Mouse (Mus musculus): ENCODE measurements at regions not wholly inside any gene's neighbourhood (a gene's known extent, or its start where the extent isn't known, plus 50 kb on each side); places are given as distances from the start of the nearest gene placed in this dataset.

- H3K27me3 ChIP-seq (ENCODE audit: insufficient read depth, low read length) = no peaks in the 10 kb centered on the region
- no peak overlapping the region for H3K27ac ChIP-seq
- no peaks in the 10 kb centered on the region for H3K9me3 ChIP-seq (ENCODE audit: low read length)
- H3K4me2 ChIP-seq (ENCODE audit: low read depth, low read length) = no peak overlapping the region
- DNase-seq (ENCODE audit: low spot score) = no peak
- WGBS = 27% methylated on average over 5 of the region's 5 CpGs
- no peak for ATAC-seq
- no peak overlapping the region for H3K9ac ChIP-seq (replicated peaks; ENCODE audit: low read length)
- H3K4me3 ChIP-seq (ENCODE audit: low read length) = no peak overlapping the region
- H3K4me1 ChIP-seq (ENCODE audit: insufficient read depth, low read length) = no peaks in the 10 kb centered on the region
- no peak for TF ChIP-seq CTCF (IDR thresholded peaks at IDR 0.05; ENCODE audit: low read depth)
- H3K36me3 ChIP-seq (ENCODE audit: insufficient read depth, low read length) = no peaks in the 10 kb centered on the region
Measured at GRCm38 (mm10) chr6:101502149-101502548, 124.5 kb upstream of the Pdzrn3 start.

GRCm38 (mm10) chr6:101501716-101502115 is 124.0 kb upstream of the Pdzrn3 start:
- H3K27ac ChIP-seq = no peak overlapping the region
- no peaks in the 10 kb centered on the region for H3K4me1 ChIP-seq (ENCODE audit: insufficient read depth, low read length)
- WGBS = 79% methylated on average over 4 of the region's 4 CpGs
- H3K4me3 ChIP-seq (ENCODE audit: low read length) = no peak overlapping the region
- DNase-seq (ENCODE audit: low spot score) (no peak), ATAC-seq (no peak)
- no peak overlapping the region for H3K4me2 ChIP-seq (ENCODE audit: low read depth, low read length)
- H3K9ac ChIP-seq (replicated peaks; ENCODE audit: low read length) = no peak overlapping the region
- no peaks in the 10 kb centered on the region for H3K27me3 ChIP-seq (ENCODE audit: insufficient read depth, low read length)
- H3K36me3 ChIP-seq (ENCODE audit: insufficient read depth, low read length) = no peaks in the 10 kb centered on the region
- no peak for TF ChIP-seq CTCF (IDR thresholded peaks at IDR 0.05; ENCODE audit: low read depth)
- no peaks in the 10 kb centered on the region for H3K9me3 ChIP-seq (ENCODE audit: low read length)

- DNase-seq (ENCODE audit: low spot score) = no peak
- no peak for ATAC-seq
- H3K27ac ChIP-seq = no peak overlapping the region
Measured at GRCm38 (mm10) chr6:101500202-101500601, 122.5 kb upstream of the Pdzrn3 start.

GRCm38 (mm10) chr6:101488466-101488865 is 110.8 kb upstream of the Pdzrn3 start:
- no peak for TF ChIP-seq CTCF (IDR thresholded peaks at IDR 0.05; ENCODE audit: low read depth)
- WGBS = 65% methylated on average over 2 of the region's 2 CpGs
- DNase-seq (ENCODE audit: low spot score) = no peak

More at GRCm38 (mm10) chr6:101500202-101500601, 122.5 kb upstream of the Pdzrn3 start:
- H3K9ac ChIP-seq (replicated peaks; ENCODE audit: low read length) = no peak overlapping the region
- no peaks in the 10 kb centered on the region for H3K27me3 ChIP-seq (ENCODE audit: insufficient read depth, low read length)
- H3K4me1 ChIP-seq (ENCODE audit: insufficient read depth, low read length) = no peaks in the 10 kb centered on the region
- no peak overlapping the region for H3K4me2 ChIP-seq (ENCODE audit: low read depth, low read length)
- TF ChIP-seq CTCF (IDR thresholded peaks at IDR 0.05; ENCODE audit: low read depth) = no peak
- H3K36me3 ChIP-seq (ENCODE audit: insufficient read depth, low read length) = no peaks in the 10 kb centered on the region
- no peaks in the 10 kb centered on the region for H3K9me3 ChIP-seq (ENCODE audit: low read length)
- no peak overlapping the region for H3K4me3 ChIP-seq (ENCODE audit: low read length)

GRCm38 (mm10) chr6:101484526-101485287 is 107.0 kb upstream of the Pdzrn3 start:
- Histone ChIP-seq H3K27me3 (ENCODE audit: insufficient read depth, low read length) (no peaks in the 10 kb centered on the region), H3K36me3 (ENCODE audit: insufficient read depth, low read length) (no peaks in the 10 kb centered on the region), H3K9ac (replicated peaks; ENCODE audit: low read length) (no peak overlapping the region), H3K9me3 (ENCODE audit: low read length) (no peaks in the 10 kb centered on the region), H3K27ac (no peak overlapping the region), H3K4me2 (ENCODE audit: low read depth, low read length) (no peak overlapping the region), H3K4me3 (ENCODE audit: low read length) (no peak overlapping the region), H3K4me1 (ENCODE audit: insufficient read depth, low read length) (0 out of 2 replicates have a peak, but pooled peaks cover 6% of the 10 kb centered on the region)
- 69% methylated on average over 11 of the region's 12 CpGs for WGBS
- DNase-seq (ENCODE audit: low spot score) (no peak), ATAC-seq (no peak)
- no peak for TF ChIP-seq CTCF (IDR thresholded peaks at IDR 0.05; ENCODE audit: low read depth)

More at GRCm38 (mm10) chr6:101488466-101488865, 110.8 kb upstream of the Pdzrn3 start:
- Histone ChIP-seq H3K9me3 (ENCODE audit: low read length) (no peaks in the 10 kb centered on the region), H3K36me3 (ENCODE audit: insufficient read depth, low read length) (no peaks in the 10 kb centered on the region), H3K4me1 (ENCODE audit: insufficient read depth, low read length) (no peaks in the 10 kb centered on the region), H3K27ac (no peak overlapping the region), H3K9ac (replicated peaks; ENCODE audit: low read length) (no peak overlapping the region), H3K4me3 (ENCODE audit: low read length) (no peak overlapping the region), H3K27me3 (ENCODE audit: insufficient read depth, low read length) (no peaks in the 10 kb centered on the region), H3K4me2 (ENCODE audit: low read depth, low read length) (no peak overlapping the region)
- no peak for ATAC-seq

GRCm38 (mm10) chr6:101482635-101483465 is 105.2 kb upstream of the Pdzrn3 start:
- ATAC-seq = peak; percentile 51; the same call in 1 of the 2 replicates
- Histone ChIP-seq H3K27me3 (ENCODE audit: insufficient read depth, low read length) (no peaks in the 10 kb centered on the region), H3K4me3 (ENCODE audit: low read length) (no peak overlapping the region), H3K36me3 (ENCODE audit: insufficient read depth, low read length) (no peaks in the 10 kb centered on the region), H3K4me2 (ENCODE audit: low read depth, low read length) (no peak overlapping the region), H3K27ac (peak overlapping the region; percentile 64; the same call in 1 of the 2 replicates), H3K9me3 (ENCODE audit: low read length) (no peaks in the 10 kb centered on the region), H3K9ac (replicated peaks; ENCODE audit: low read length) (no peak overlapping the region), H3K4me1 (ENCODE audit: insufficient read depth, low read length) (0 out of 2 replicates have a peak, but pooled peaks cover 6% of the 10 kb centered on the region)
- TF ChIP-seq CTCF (IDR thresholded peaks at IDR 0.05; ENCODE audit: low read depth) = no peak
- WGBS = 38% methylated on average over 9 of the region's 9 CpGs
- peak; percentile 62 for DNase-seq (ENCODE audit: low spot score)

All from hindbrain, postnatal 0 days (tissue).